Mouse (Mus musculus): ENCODE results near the gene Ncam1. TPM values are rescaled to one million over a fixed set of nuclear protein-coding genes. Genes with fewer than 3 reads are reported as not detected.

Gene Ncam1
- polyA plus RNA-seq, 1 experiment from 2014 or later: 65.1 TPM

GRCm38 (mm10) chr9:49667066-49667465 is 131.7 kb downstream of the Ncam1 start:
- no peak overlapping the region for H3K9ac ChIP-seq (ENCODE audit: low read depth, low read length)
- no peak overlapping the region for H3K4me3 ChIP-seq (ENCODE audit: low read length)
- H3K27me3 ChIP-seq (replicated peaks; ENCODE audit: control insufficient read depth, insufficient read depth, low read length): no peaks in the 10 kb centered on the region
- H3K27ac ChIP-seq (ENCODE audit: low read length): no peak overlapping the region
- no peaks in the 10 kb centered on the region for H3K36me3 ChIP-seq (ENCODE audit: control insufficient read depth, insufficient read depth, low read length)
- no peaks in the 10 kb centered on the region for H3K9me3 ChIP-seq (ENCODE audit: control insufficient read depth, low read length)
- H3K4me2 ChIP-seq (ENCODE audit: low read depth, low read length): no peak overlapping the region
- ATAC-seq: no peak
- H3K4me1 ChIP-seq (ENCODE audit: control insufficient read depth, insufficient read depth, low read length): no peaks in the 10 kb centered on the region

GRCm38 (mm10) chr9:49665361-49665760 is 133.4 kb downstream of the Ncam1 start:
- no peak for ATAC-seq
- Histone ChIP-seq H3K9me3 (ENCODE audit: control insufficient read depth, low read length) (no peaks in the 10 kb centered on the region), H3K4me3 (ENCODE audit: low read length) (no peak overlapping the region), H3K9ac (ENCODE audit: low read depth, low read length) (no peak overlapping the region), H3K4me1 (ENCODE audit: control insufficient read depth, insufficient read depth, low read length) (no peaks in the 10 kb centered on the region), H3K4me2 (ENCODE audit: low read depth, low read length) (no peak overlapping the region), H3K36me3 (ENCODE audit: control insufficient read depth, insufficient read depth, low read length) (no peaks in the 10 kb centered on the region), H3K27me3 (replicated peaks; ENCODE audit: control insufficient read depth, insufficient read depth, low read length) (no peaks in the 10 kb centered on the region), H3K27ac (ENCODE audit: low read length) (no peak overlapping the region)
- WGBS: 37% methylated on average over 5 of the region's 5 CpGs

- Histone ChIP-seq H3K9ac (ENCODE audit: low read depth, low read length) (no peak overlapping the region), H3K4me2 (ENCODE audit: low read depth, low read length) (no peak overlapping the region), H3K9me3 (ENCODE audit: control insufficient read depth, low read length) (no peaks in the 10 kb centered on the region), H3K36me3 (ENCODE audit: control insufficient read depth, insufficient read depth, low read length) (no peaks in the 10 kb centered on the region), H3K27ac (ENCODE audit: low read length) (no peak overlapping the region), H3K27me3 (replicated peaks; ENCODE audit: control insufficient read depth, insufficient read depth, low read length) (no peaks in the 10 kb centered on the region), H3K4me1 (ENCODE audit: control insufficient read depth, insufficient read depth, low read length) (no peaks in the 10 kb centered on the region), H3K4me3 (ENCODE audit: low read length) (no peak overlapping the region)
- WGBS: 92% methylated on average over 8 of the region's 8 CpGs
- ATAC-seq: no peak
Measured at GRCm38 (mm10) chr9:49663927-49664320, 134.8 kb downstream of the Ncam1 start.

GRCm38 (mm10) chr9:49662958-49663926 is 135.5 kb downstream of the Ncam1 start:
- H3K27ac ChIP-seq (ENCODE audit: low read length): no peak overlapping the region
- H3K36me3 ChIP-seq (ENCODE audit: control insufficient read depth, insufficient read depth, low read length): no peaks in the 10 kb centered on the region
- no peak overlapping the region for H3K4me3 ChIP-seq (ENCODE audit: low read length)
- H3K9me3 ChIP-seq (ENCODE audit: control insufficient read depth, low read length): no peaks in the 10 kb centered on the region
- H3K4me1 ChIP-seq (ENCODE audit: control insufficient read depth, insufficient read depth, low read length): no peaks in the 10 kb centered on the region
- 80% methylated on average over 8 of the region's 8 CpGs for WGBS
- no peaks in the 10 kb centered on the region for H3K27me3 ChIP-seq (replicated peaks; ENCODE audit: control insufficient read depth, insufficient read depth, low read length)
- no peak overlapping the region for H3K4me2 ChIP-seq (ENCODE audit: low read depth, low read length)
- ATAC-seq: no peak
- H3K9ac ChIP-seq (ENCODE audit: low read depth, low read length): no peak overlapping the region

- Histone ChIP-seq H3K27me3 (replicated peaks; ENCODE audit: control insufficient read depth, insufficient read depth, low read length) (no peaks in the 10 kb centered on the region), H3K4me3 (ENCODE audit: low read length) (no peak overlapping the region), H3K9me3 (ENCODE audit: control insufficient read depth, low read length) (no peaks in the 10 kb centered on the region), H3K27ac (ENCODE audit: low read length) (no peak overlapping the region), H3K4me2 (ENCODE audit: low read depth, low read length) (no peak overlapping the region), H3K36me3 (ENCODE audit: control insufficient read depth, insufficient read depth, low read length) (no peaks in the 10 kb centered on the region), H3K4me1 (ENCODE audit: control insufficient read depth, insufficient read depth, low read length) (no peaks in the 10 kb centered on the region), H3K9ac (ENCODE audit: low read depth, low read length) (no peak overlapping the region)
- WGBS: 87% methylated on average over 2 of the region's 2 CpGs
- ATAC-seq: no peak
Measured at GRCm38 (mm10) chr9:49661480-49661879, 137.2 kb downstream of the Ncam1 start.

- no peak overlapping the region for H3K9ac ChIP-seq (ENCODE audit: low read depth, low read length)
- no peak overlapping the region for H3K4me3 ChIP-seq (ENCODE audit: low read length)
- no peaks in the 10 kb centered on the region for H3K9me3 ChIP-seq (ENCODE audit: control insufficient read depth, low read length)
- H3K4me2 ChIP-seq (ENCODE audit: low read depth, low read length): no peak overlapping the region
- H3K27me3 ChIP-seq (replicated peaks; ENCODE audit: control insufficient read depth, insufficient read depth, low read length): no peaks in the 10 kb centered on the region
- WGBS: 80% methylated on average over 4 of the region's 4 CpGs
- ATAC-seq: no peak
- H3K27ac ChIP-seq (ENCODE audit: low read length): no peak overlapping the region
- no peaks in the 10 kb centered on the region for H3K36me3 ChIP-seq (ENCODE audit: control insufficient read depth, insufficient read depth, low read length)
- H3K4me1 ChIP-seq (ENCODE audit: control insufficient read depth, insufficient read depth, low read length): no peaks in the 10 kb centered on the region
Measured at GRCm38 (mm10) chr9:49658381-49658856, 140.3 kb downstream of the Ncam1 start.

GRCm38 (mm10) chr9:49654470-49654869 is 144.3 kb downstream of the Ncam1 start:
- Histone ChIP-seq H3K4me3 (ENCODE audit: low read length) (no peak overlapping the region), H3K9ac (ENCODE audit: low read depth, low read length) (no peak overlapping the region), H3K27me3 (replicated peaks; ENCODE audit: control insufficient read depth, insufficient read depth, low read length) (no peaks in the 10 kb centered on the region), H3K9me3 (ENCODE audit: control insufficient read depth, low read length) (no peaks in the 10 kb centered on the region), H3K4me1 (ENCODE audit: control insufficient read depth, insufficient read depth, low read length) (no peaks in the 10 kb centered on the region), H3K4me2 (ENCODE audit: low read depth, low read length) (no peak overlapping the region), H3K27ac (ENCODE audit: low read length) (no peak overlapping the region), H3K36me3 (ENCODE audit: control insufficient read depth, insufficient read depth, low read length) (no peaks in the 10 kb centered on the region)
- ATAC-seq: no peak
- WGBS: 85% methylated on average over 3 of the region's 3 CpGs

GRCm38 (mm10) chr9:49653478-49654245 is 145.1 kb downstream of the Ncam1 start:
- Histone ChIP-seq H3K4me1 (ENCODE audit: control insufficient read depth, insufficient read depth, low read length) (no peaks in the 10 kb centered on the region), H3K9me3 (ENCODE audit: control insufficient read depth, low read length) (no peaks in the 10 kb centered on the region), H3K36me3 (ENCODE audit: control insufficient read depth, insufficient read depth, low read length) (no peaks in the 10 kb centered on the region), H3K27ac (ENCODE audit: low read length) (no peak overlapping the region), H3K9ac (ENCODE audit: low read depth, low read length) (no peak overlapping the region), H3K4me2 (ENCODE audit: low read depth, low read length) (no peak overlapping the region), H3K27me3 (replicated peaks; ENCODE audit: control insufficient read depth, insufficient read depth, low read length) (no peaks in the 10 kb centered on the region), H3K4me3 (ENCODE audit: low read length) (no peak overlapping the region)
- no peak for ATAC-seq
- WGBS: 80% methylated on average over 9 of the region's 9 CpGs

- Histone ChIP-seq H3K4me3 (ENCODE audit: low read length) (no peak overlapping the region), H3K9me3 (ENCODE audit: control insufficient read depth, low read length) (no peaks in the 10 kb centered on the region), H3K27ac (ENCODE audit: low read length) (no peak overlapping the region), H3K4me2 (ENCODE audit: low read depth, low read length) (no peak overlapping the region), H3K36me3 (ENCODE audit: control insufficient read depth, insufficient read depth, low read length) (no peaks in the 10 kb centered on the region), H3K27me3 (replicated peaks; ENCODE audit: control insufficient read depth, insufficient read depth, low read length) (no peaks in the 10 kb centered on the region), H3K4me1 (ENCODE audit: control insufficient read depth, insufficient read depth, low read length) (no peaks in the 10 kb centered on the region), H3K9ac (ENCODE audit: low read depth, low read length) (no peak overlapping the region)
- no peak for ATAC-seq
- 85% methylated on average over 2 of the region's 2 CpGs for WGBS
Measured at GRCm38 (mm10) chr9:49644296-49644695, 154.4 kb downstream of the Ncam1 start.

Measured in intestine, embryonic 16.5 days (tissue).